Mouse (Mus musculus) A20 (cell line): ENCODE data around the gene Shmt2.
A peak's percentile ranks its signal among the peaks of the same experiment; 100 is the strongest.

Experiments
- DNase-seq: peaks from one replicate; pipeline ENCODE4 v3.0.0-alpha.2; 2011; ENCODE audit warnings: low read depth, low spot score

Shmt2 gene

GRCm38 (mm10) chr10:127534036-127534928, 12.0 kb upstream of the Shmt2 start, which contains the start of gene Nxph4:
Gene Nxph4 (minus strand): TSS chr10:127534559.
- DNase-seq, result peak; percentile 48

GRCm38 (mm10) chr10:127531548-127531947, 9.3 kb upstream of the Shmt2 start:
- no peak for DNase-seq

- DNase-seq, result no peak
Observed at GRCm38 (mm10) chr10:127530945-127531344, 8.7 kb upstream of the Shmt2 start.

- DNase-seq, result no peak
Observed at GRCm38 (mm10) chr10:127527481-127527880, 5.2 kb upstream of the Shmt2 start.

- peak; percentile 63 for DNase-seq
Observed at GRCm38 (mm10) chr10:127526681-127527080, 4.4 kb upstream of the Shmt2 start.

GRCm38 (mm10) chr10:127526048-127526447, 3.8 kb upstream of the Shmt2 start:
- peak; percentile 46 for DNase-seq

- DNase-seq, result no peak
Observed at GRCm38 (mm10) chr10:127524646-127525255, 2.5 kb upstream of the Shmt2 start.

- DNase-seq, result peak; percentile 59
Observed at GRCm38 (mm10) chr10:127521611-127522080, 598 bp downstream of the Shmt2 start.

- DNase-seq, result peak; percentile 42
Observed at GRCm38 (mm10) chr10:127520714-127521357, 1.4 kb downstream of the Shmt2 start.

GRCm38 (mm10) chr10:127519903-127520713, 2.1 kb downstream of the Shmt2 start:
- DNase-seq, result peak; percentile 41

GRCm38 (mm10) chr10:127519041-127519701, 3.1 kb downstream of the Shmt2 start:
- DNase-seq, result no peak

- DNase-seq, result no peak
Observed at GRCm38 (mm10) chr10:127517941-127518340, 4.3 kb downstream of the Shmt2 start.

GRCm38 (mm10) chr10:127516576-127517260, 5.5 kb downstream of the Shmt2 start:
- no peak for DNase-seq

GRCm38 (mm10) chr10:127515983-127516459, 6.2 kb downstream of the Shmt2 start:
- DNase-seq, result no peak

- DNase-seq, result peak; percentile 26
Observed at GRCm38 (mm10) chr10:127515271-127515982, 6.8 kb downstream of the Shmt2 start.

GRCm38 (mm10) chr10:127514764-127515163, 7.5 kb downstream of the Shmt2 start, which contains the start of gene Ndufa4l2:
Gene Ndufa4l2 (plus strand): TSS chr10:127514967.
- DNase-seq, result no peak

- peak; percentile 64 for DNase-seq
Observed at GRCm38 (mm10) chr10:127514111-127514698, 8.0 kb downstream of the Shmt2 start.

GRCm38 (mm10) chr10:127513501-127514091, 8.6 kb downstream of the Shmt2 start:
- DNase-seq, result peak; percentile 89
